Mouse (Mus musculus) MEL (cell line): Measurements from ENCODE around the gene Lamp1. TPM values are rescaled to one million over a fixed set of nuclear protein-coding genes. Genes with fewer than 3 reads are reported as not detected.

ENCODE experiments used
- DNase-seq: peaks from one replicate; pipeline ENCODE4 v3.0.0; 2011; ENCODE audit warnings: low read depth, low spot score
- H3K27ac ChIP-seq: 2 replicates; pipeline ENCODE4 v1.5.1; 2012; ENCODE audit warnings: low read depth, mild to moderate bottlenecking, control low read depth, low read length, moderate library complexity; ENCODE audit not compliant: control insufficient read depth
- H3K27me3 ChIP-seq, 2 experiments: fragments of 150-350 bp in 1 of 2; sonication (generic) in 1 of 2; 2 replicates each; pipeline ENCODE4 v1.6.1; 2012; ENCODE audit warnings: low read length in 2 of 2, mild to moderate bottlenecking in 2 of 2, improper control_type of control experiment in 1 of 2, moderate library complexity in 1 of 2; ENCODE audit not compliant: insufficient read depth in 2 of 2, control insufficient read depth in 1 of 2
- H3K36me3 ChIP-seq, 2 experiments: 2 replicates each; pipeline ENCODE4 v1.6.1; 2012 to 2014; ENCODE audit warnings: low read length in 2 of 2, improper control_type of control experiment in 1 of 2, inconsistent platforms in 1 of 2, mild to moderate bottlenecking in 1 of 2; ENCODE audit not compliant: insufficient read depth in 2 of 2, control insufficient read depth in 1 of 2
- H3K4me1 ChIP-seq, 2 experiments: fragments of 150-350 bp in 1 of 2; sonication (generic) in 1 of 2; 2 replicates each; pipeline ENCODE4 v1.6.1; 2012; ENCODE audit warnings: low read length in 2 of 2, improper control_type of control experiment in 1 of 2, mild to moderate bottlenecking in 1 of 2; ENCODE audit not compliant: insufficient read depth in 2 of 2, control insufficient read depth in 1 of 2
- H3K4me3 ChIP-seq, 2 experiments: fragments of 150-350 bp in 1 of 2; sonication (generic) in 1 of 2; 2 replicates each; pipeline ENCODE4 v1.5.1; 2012; ENCODE audit warnings: low read depth in 2 of 2, low read length in 2 of 2, mild to moderate bottlenecking in 2 of 2, moderate library complexity in 2 of 2, control low read depth in 1 of 2, improper control_type of control experiment in 1 of 2; ENCODE audit not compliant: control insufficient read depth in 1 of 2, insufficient read depth in 1 of 2
- H3K79me2 ChIP-seq: 2 replicates; pipeline ENCODE4 v1.6.1; 2012; ENCODE audit warnings: mild to moderate bottlenecking, low read length, moderate library complexity; ENCODE audit not compliant: control insufficient read depth, poor library complexity, insufficient read depth
- H3K9ac ChIP-seq: 2 replicates; pipeline ENCODE4 v1.6.1; 2012; ENCODE audit warnings: low read depth, mild to moderate bottlenecking, control low read depth, low read length, moderate library complexity; ENCODE audit not compliant: control insufficient read depth, poor library complexity, severe bottlenecking
- H3K9me3 ChIP-seq: fragments of 150-350 bp; sonication (generic); replicated peaks from 2 replicates; pipeline ENCODE4 v1.6.1; 2012; ENCODE audit warnings: mild to moderate bottlenecking, low read length, improper control_type of control experiment, moderate library complexity; ENCODE audit not compliant: insufficient read depth
- E2F4 ChIP-seq: IDR thresholded peaks from 2 replicates; pipeline ENCODE4 v1.6.1; 2011; ENCODE audit warnings: low read depth, low read length, improper control_type of control experiment, borderline replicate concordance
- ETS1 ChIP-seq: IDR thresholded peaks from 2 replicates; pipeline ENCODE4 v1.6.1; 2012; ENCODE audit warnings: low read depth, mild to moderate bottlenecking, inconsistent platforms, low read length, improper control_type of control experiment, moderate library complexity
- GATA1 ChIP-seq: IDR thresholded peaks from 2 replicates; pipeline ENCODE4 v1.6.1; 2011; ENCODE audit warnings: low read depth, low read length, improper control_type of control experiment
- HCFC1 ChIP-seq: IDR thresholded peaks from 2 replicates; pipeline ENCODE4 v1.6.1; 2012; ENCODE audit warnings: low read depth, mild to moderate bottlenecking, inconsistent platforms, low read length, improper control_type of control experiment, moderate library complexity
- JUND ChIP-seq: IDR thresholded peaks from 2 replicates; pipeline ENCODE4 v1.6.1; 2011; ENCODE audit warnings: low read depth, mild to moderate bottlenecking, improper control_type of control experiment, low read length
- MAFK ChIP-seq: IDR thresholded peaks from 2 replicates; pipeline ENCODE4 v1.6.1; 2011; ENCODE audit warnings: low read depth, mild to moderate bottlenecking, low read length, improper control_type of control experiment, borderline replicate concordance
- MAX ChIP-seq: IDR thresholded peaks from 2 replicates; pipeline ENCODE4 v1.6.1; 2011; ENCODE audit warnings: low read length, improper control_type of control experiment
- MEF2A ChIP-seq: IDR thresholded peaks from 2 replicates; pipeline ENCODE4 v1.6.1; 2014; ENCODE audit warnings: low read depth, mild to moderate bottlenecking, inconsistent platforms, low read length, improper control_type of control experiment; ENCODE audit not compliant: poor library complexity, insufficient replicate concordance, severe bottlenecking; ENCODE audit errors: extremely low read depth
- RAD21 ChIP-seq: IDR thresholded peaks from 2 replicates; pipeline ENCODE4 v1.6.1; 2011; ENCODE audit warnings: mild to moderate bottlenecking, low read depth, low read length, improper control_type of control experiment
- SMC3 ChIP-seq: IDR thresholded peaks from 2 replicates; pipeline ENCODE4 v1.6.1; 2011; ENCODE audit warnings: low read depth, low read length, improper control_type of control experiment
- TBP ChIP-seq: IDR thresholded peaks from 2 replicates; pipeline ENCODE4 v1.8.0; 2011; ENCODE audit warnings: low read depth, low read length, improper control_type of control experiment
- USF1 ChIP-seq: IDR thresholded peaks from 2 replicates; pipeline ENCODE4 v1.6.1; 2014; ENCODE audit warnings: low read depth, mild to moderate bottlenecking, inconsistent platforms, low read length, improper control_type of control experiment, moderate library complexity
- ZMIZ1 ChIP-seq: IDR thresholded peaks from 2 replicates; pipeline ENCODE4 v1.6.1; 2012; ENCODE audit warnings: low read depth, mild to moderate bottlenecking, inconsistent platforms, low read length, improper control_type of control experiment, moderate library complexity
- ZNF384 ChIP-seq: IDR thresholded peaks from 2 replicates; pipeline ENCODE4 v1.6.1; 2012; ENCODE audit warnings: low read depth, mild to moderate bottlenecking, inconsistent platforms, low read length, improper control_type of control experiment
- polyA plus RNA-seq, 2 experiments: library from polyadenylated mRNA; stranded (reverse) in 1 of 2; unstranded in 1 of 2; fragments of >175 nt in 1 of 2; fragments of >200 nt in 1 of 2; gene quantifications; 2 replicates each; pipeline versions ENCODE4 v1.2.1 to v1.2.4; 2012; ENCODE audit warnings: low replicate concordance in 2 of 2, low read depth in 1 of 2; ENCODE audit not compliant: insufficient read length in 2 of 2, insufficient read depth in 1 of 2, missing spikeins in 1 of 2
- total RNA-seq: library from RNA; depleted of rRNA; stranded (reverse); fragments of 300-350 nt; gene quantifications from 2 replicates; pipeline ENCODE4 v1.2.3, GENCODE M21; 2012; rRNA removed

Gene Lamp1
- total and polyA plus RNA-seq, 3 experiments: 109 to 233 (median 191) TPM

GRCm38 (mm10) chr8:13217986-13218385 is 59.0 kb downstream of the Lamp1 start:
- TF ChIP-seq SMC3 (no peak), TBP (no peak), HCFC1 (no peak), GATA1 (peak; percentile 88), MEF2A (no peak), USF1 (no peak)
- Histone ChIP-seq H3K36me3 (no peaks in the 10 kb centered on the region), H3K9me3 (no peaks in the 10 kb centered on the region), H3K4me3 (no peak overlapping the region), H3K9ac (no peak overlapping the region), H3K4me1 (peaks cover 7 to 9% of the 10 kb centered on the region in 2 experiments; a peak in 3 of 4 replicates), H3K79me2 (no peaks in the 10 kb centered on the region), H3K27me3 (no peaks in the 10 kb centered on the region; a peak in 1 of 4 replicates), H3K27ac (no peak overlapping the region)
- peak; percentile 72 for DNase-seq

DNA sequence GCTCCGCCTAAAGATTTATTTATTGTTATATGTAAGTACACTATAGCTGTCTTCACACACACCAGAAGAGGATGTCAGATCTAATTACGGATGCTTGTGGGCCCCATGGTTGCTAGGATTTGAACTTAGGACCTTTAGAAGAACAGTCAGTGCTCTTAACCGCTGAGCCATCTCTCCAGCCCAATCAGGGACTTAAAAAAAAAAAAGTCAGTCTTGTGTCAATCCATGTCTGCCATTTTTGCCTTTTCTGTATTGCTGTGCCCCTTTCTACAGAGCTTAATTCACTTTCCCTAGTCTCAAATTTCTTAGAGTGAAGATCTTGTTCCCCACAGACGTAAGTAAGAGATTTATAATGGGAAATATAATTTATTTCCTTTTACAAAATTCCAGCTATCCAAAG is 59.5 kb downstream of the Lamp1 start:
- Histone ChIP-seq H3K4me1 (peaks cover 4 to 7% of the 10 kb centered on the region in 2 experiments; a peak in 3 of 4 replicates), H3K9ac (no peak overlapping the region), H3K27ac (no peak overlapping the region), H3K4me3 (no peak overlapping the region), H3K36me3 (no peaks in the 10 kb centered on the region), H3K9me3 (no peaks in the 10 kb centered on the region), H3K27me3 (no peaks in the 10 kb centered on the region; a peak in 1 of 4 replicates), H3K79me2 (no peaks in the 10 kb centered on the region)
- TF ChIP-seq MAFK (no peak), TBP (peak; percentile 96)
- DNase-seq: peak; percentile 42

GRCm38 (mm10) chr8:13224426-13224825 is 65.5 kb downstream of the Lamp1 start:
- Histone ChIP-seq H3K9ac (no peak overlapping the region), H3K9me3 (no peaks in the 10 kb centered on the region), H3K4me3 (no peak overlapping the region), H3K27ac (no peak overlapping the region), H3K36me3 (no peaks in the 10 kb centered on the region), H3K27me3 (peaks cover 2 to 4% of the 10 kb centered on the region in 2 experiments; a peak in 3 of 4 replicates), H3K79me2 (no peaks in the 10 kb centered on the region), H3K4me1 (no peaks in the 10 kb centered on the region)
- no peak for TF ChIP-seq RAD21
- TF ChIP-seq MAX: no peak
- no peak for TF ChIP-seq E2F4
- TF ChIP-seq GATA1: no peak
- TF ChIP-seq ETS1: no peak
- no peak for TF ChIP-seq JUND
- no peak for TF ChIP-seq ZMIZ1
- TF ChIP-seq HCFC1: no peak
- TF ChIP-seq ZNF384: no peak
- DNase-seq: no peak

Other genes starting within 250 kb of the Lamp1 start
- not detected in 2 replicates for gene F7, start 133.1 kb upstream of the Lamp1 start, total RNA-seq
- gene F7, start 133.1 kb upstream of the Lamp1 start, polyA plus RNA-seq: not detected
- gene F10, start 121.9 kb upstream of the Lamp1 start, total RNA-seq: 0.04 TPM in 1 of 2 replicates, not detected in the other
- under 1 TPM in 1 of 2 experiments, not detected in 1; 0.03 TPM for gene F10, start 121.9 kb upstream of the Lamp1 start, polyA plus RNA-seq
- 0.10 and 0.12 TPM in 2 replicates for gene Proz, start 98.2 kb upstream of the Lamp1 start, total RNA-seq
- under 1 TPM in 1 of 2 experiments, not detected in 1; 0.54 TPM for gene Proz, start 98.2 kb upstream of the Lamp1 start, polyA plus RNA-seq
- gene Pcid2, start 53.7 kb upstream of the Lamp1 start, total RNA-seq: 45.1 and 50.1 TPM in 2 replicates
- gene Pcid2, start 53.7 kb upstream of the Lamp1 start, polyA plus RNA-seq: 10 to 100 TPM; 68.1 to 90.6 TPM
- gene Cul4a, start 53.5 kb upstream of the Lamp1 start, total RNA-seq: 62.3 and 81.4 TPM in 2 replicates
- gene Cul4a, start 53.5 kb upstream of the Lamp1 start, polyA plus RNA-seq: 100 to 1,000 TPM in 1 of 2 experiments, 10 to 100 TPM in 1; 56.2 to 131 TPM
- gene Grtp1, start 41.5 kb downstream of the Lamp1 start, total RNA-seq: 8.2 and 11.9 TPM in 2 replicates
- gene Grtp1, start 41.5 kb downstream of the Lamp1 start, polyA plus RNA-seq: 10 to 100 TPM in 1 of 2 experiments, not detected in 1; 15.1 TPM
- not detected in 2 replicates for gene Adprhl1, start 95.0 kb downstream of the Lamp1 start, total RNA-seq
- gene Adprhl1, start 95.0 kb downstream of the Lamp1 start, polyA plus RNA-seq: not detected
- gene Dcun1d2, start 129.0 kb downstream of the Lamp1 start, total RNA-seq: 15.3 and 19.9 TPM in 2 replicates
- 10 to 100 TPM in 1 of 2 experiments, not detected in 1; 19.1 TPM for gene Dcun1d2, start 129.0 kb downstream of the Lamp1 start, polyA plus RNA-seq
- 9.3 and 11.8 TPM in 2 replicates for gene Tmco3, start 129.0 kb downstream of the Lamp1 start, total RNA-seq
- 10 to 100 TPM in 1 of 2 experiments, not detected in 1; 20.3 TPM for gene Tmco3, start 129.0 kb downstream of the Lamp1 start, polyA plus RNA-seq
- 214 and 256 TPM in 2 replicates for gene Tfdp1, start 179.6 kb downstream of the Lamp1 start, total RNA-seq
- gene Tfdp1, start 179.6 kb downstream of the Lamp1 start, polyA plus RNA-seq: 100 to 1,000 TPM; 143 to 331 TPM
- 0.08 TPM in 1 of 2 replicates, not detected in the other for gene Atp4b, start 237.7 kb downstream of the Lamp1 start, total RNA-seq
- under 1 TPM in 1 of 2 experiments, not detected in 1; 0.14 TPM for gene Atp4b, start 237.7 kb downstream of the Lamp1 start, polyA plus RNA-seq
- gene Grk1, start 245.9 kb downstream of the Lamp1 start, total RNA-seq: under 0.01 TPM in 1 of 2 replicates, not detected in the other
- gene Grk1, start 245.9 kb downstream of the Lamp1 start, polyA plus RNA-seq: under 1 TPM in 1 of 2 experiments, not detected in 1; 0.03 TPM